Mouse (Mus musculus): ENCODE data around the gene Eogt. TPM values are rescaled to one million over a fixed set of nuclear protein-coding genes. Genes with fewer than 3 reads are reported as not detected.

Gene Eogt
- 1.8 and 5.7 TPM in 2 replicates for polyA plus RNA-seq (2012; rRNA removed; ENCODE audit: low replicate concordance)

DNA sequence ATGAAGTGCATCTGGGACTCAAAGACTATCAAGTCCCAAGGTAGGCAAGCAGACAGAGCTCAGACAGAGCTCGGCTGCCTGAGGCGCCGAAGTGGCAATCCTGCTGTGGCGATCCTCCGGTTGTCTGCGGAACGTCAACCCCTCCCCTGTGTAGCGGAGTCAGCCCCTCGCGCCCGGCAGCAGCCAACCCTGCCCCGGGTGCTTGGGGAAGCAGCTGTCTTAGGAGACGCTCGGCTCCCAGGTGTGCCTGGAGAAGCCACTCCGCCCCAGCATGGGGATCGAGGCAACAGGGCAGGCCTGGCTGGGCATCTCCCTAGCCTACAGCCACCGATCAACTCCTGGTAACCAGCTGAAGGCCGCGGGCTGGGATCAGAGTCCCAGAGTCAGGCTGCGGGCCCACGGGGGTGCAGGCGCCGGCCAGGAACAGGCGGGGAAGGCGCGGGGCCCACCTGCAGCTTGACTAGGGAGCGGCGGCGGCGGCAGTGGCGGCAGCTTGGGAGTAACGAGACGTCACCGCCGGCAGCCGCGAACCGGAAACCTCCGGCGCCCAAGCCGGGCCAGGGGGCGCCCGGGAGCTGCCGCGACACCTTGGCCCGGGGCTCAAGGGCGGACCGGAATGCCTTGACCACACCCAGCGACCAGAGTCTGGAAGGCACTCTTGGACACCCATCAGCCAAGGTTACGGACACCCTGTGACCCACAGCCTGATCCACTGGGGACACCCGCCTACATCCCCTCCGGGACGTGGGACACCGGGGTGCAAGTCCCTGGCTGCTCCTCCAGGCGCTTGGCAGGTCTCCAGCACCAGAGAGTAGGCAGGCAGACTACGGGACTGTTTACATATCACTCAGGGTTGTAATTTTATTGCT is at the start of gene Eogt:
Eogt (minus strand) TSS at position 800 of the 869 bp plus-strand sequence.

DNA sequence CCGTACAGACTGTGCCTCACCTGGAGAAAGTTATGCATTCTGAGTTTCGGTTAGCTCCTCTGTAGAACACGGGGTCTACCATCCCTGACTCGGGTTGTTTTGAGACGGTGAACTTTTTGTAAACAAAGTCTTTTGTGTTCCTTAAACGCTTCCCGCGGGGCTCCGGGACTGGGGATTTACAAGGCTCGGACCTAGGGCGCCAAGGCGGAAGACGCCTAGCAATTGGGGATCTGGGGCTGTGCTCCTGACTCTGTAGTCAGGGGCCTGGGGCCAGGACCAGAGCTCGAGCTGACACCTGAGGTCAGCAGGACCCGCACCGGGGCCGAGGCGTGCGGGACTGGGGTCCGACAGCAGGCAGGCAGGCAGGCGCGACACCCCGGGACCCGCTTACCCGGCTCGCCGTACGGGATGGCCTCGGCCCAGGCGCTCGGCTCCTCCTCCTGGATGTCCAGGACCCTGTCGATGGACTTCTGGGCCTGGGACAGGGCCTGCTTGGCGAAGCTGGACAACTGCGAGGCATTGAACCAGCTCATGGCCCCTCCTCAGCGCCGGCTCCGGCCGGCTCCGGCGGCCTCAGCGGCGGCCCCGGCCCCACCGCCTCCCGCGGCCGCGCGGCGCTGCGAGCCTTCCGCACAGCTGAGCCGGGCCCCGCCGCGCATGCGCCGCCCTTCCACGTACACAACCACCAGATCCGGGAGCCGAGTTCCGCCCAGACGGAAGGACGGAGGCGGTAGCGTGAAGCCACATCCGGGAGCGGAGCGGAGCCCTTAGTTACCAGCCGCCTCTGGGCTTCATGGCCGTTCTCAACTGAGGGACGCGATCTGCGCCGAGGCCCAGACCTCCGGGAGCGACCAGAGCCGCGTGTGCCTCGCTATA is 29.7 kb upstream of the Eogt start, which contains the start of gene Tmf1:
Tmf1 (minus strand) TSS at position 632 of the 876 bp plus-strand sequence.

DNA sequence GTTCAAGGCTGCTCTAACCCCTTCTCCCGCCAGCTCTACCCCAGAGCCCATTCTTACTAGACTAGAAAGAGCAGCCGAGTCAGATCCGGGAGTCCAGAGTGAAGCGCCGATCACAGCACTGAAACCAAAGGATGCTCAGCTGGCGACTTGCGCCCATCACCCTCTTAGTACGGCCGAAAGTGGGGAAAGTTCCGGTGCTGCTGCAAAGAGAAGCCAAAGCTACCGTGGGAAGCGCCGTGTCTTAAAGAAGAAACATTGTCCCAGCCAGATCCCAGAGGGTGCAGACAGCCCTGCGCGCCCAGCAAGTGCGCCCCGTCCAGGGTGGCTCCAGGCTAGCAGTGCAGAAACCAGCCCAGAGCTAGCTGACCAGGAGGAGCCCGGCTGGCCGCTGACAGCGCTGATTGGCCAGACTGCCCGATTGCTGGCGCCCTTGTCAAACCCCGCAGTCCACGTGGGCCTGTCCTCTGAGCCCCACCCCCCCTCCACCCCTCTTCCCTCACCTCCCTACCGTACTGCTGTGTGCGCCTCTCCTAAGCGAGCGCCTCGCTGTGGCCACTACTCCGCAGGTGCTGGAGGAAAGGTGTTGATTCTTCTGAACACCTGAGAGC is 88.8 kb downstream of the Eogt start, which contains the start of gene Fam19a4:
Fam19a4 (minus strand) TSS at position 340 of the 608 bp plus-strand sequence.

Other genes with a start within 250 kb of the Eogt start
- gene Fam19a4, start 88.8 kb downstream of the Eogt start, polyA plus RNA-seq (2012; rRNA removed; ENCODE audit: low replicate concordance), result not detected in 2 replicates
- gene Tmf1, start 29.9 kb upstream of the Eogt start, polyA plus RNA-seq (2012; rRNA removed; ENCODE audit: low replicate concordance), result 1.4 and 1.6 TPM in 2 replicates
- gene Uba3, start 56.5 kb upstream of the Eogt start, polyA plus RNA-seq (2012; rRNA removed; ENCODE audit: low replicate concordance), result 2.7 and 2.9 TPM in 2 replicates
- gene Arl6ip5, start 61.5 kb upstream of the Eogt start, polyA plus RNA-seq (2012; rRNA removed; ENCODE audit: low replicate concordance), result 20.2 and 25.5 TPM in 2 replicates
- not detected in 2 replicates for gene Lmod3, start 103.6 kb upstream of the Eogt start, polyA plus RNA-seq (2012; rRNA removed; ENCODE audit: low replicate concordance)

Measured in duodenum, adult 2 months (tissue).